Mouse (Mus musculus) hindbrain, embryonic 13.5 days (tissue): ENCODE measurements around the gene Serpine1. TPM values are rescaled to one million over a fixed set of nuclear protein-coding genes. Genes with fewer than 3 reads are reported as not detected.

Source experiments
- ATAC-seq: fragments of 200-750 bp; cut with Nextera tagmentation; 2 replicates; pipeline ENCODE4 v1.8.0; 2017; ENCODE audit warnings: moderate TSS enrichment; ENCODE audit not compliant: low FRiP score
- H3K27ac ChIP-seq: fragments of 300-500 bp; sonication (generic); 2 replicates; pipeline ENCODE4 v1.5.1; 2015; ENCODE audit warnings: inconsistent platforms, mild to moderate bottlenecking, moderate library complexity
- H3K27me3 ChIP-seq: fragments of 300-500 bp; sonication (generic); 2 replicates; pipeline ENCODE4 v1.6.1; 2015; ENCODE audit warnings: mild to moderate bottlenecking, inconsistent platforms
- H3K36me3 ChIP-seq: fragments of 300-500 bp; sonication (generic); 2 replicates; pipeline ENCODE4 v1.6.1; 2015; ENCODE audit warnings: mild to moderate bottlenecking, inconsistent platforms
- H3K4me1 ChIP-seq: fragments of 300-500 bp; sonication (generic); replicated peaks from 2 replicates; pipeline ENCODE4 v1.6.1; 2015; ENCODE audit warnings: inconsistent platforms
- H3K4me2 ChIP-seq: fragments of 300-500 bp; sonication (generic); 2 replicates; pipeline ENCODE4 v1.6.1; 2015; ENCODE audit warnings: inconsistent platforms, mild to moderate bottlenecking, moderate library complexity
- H3K4me3 ChIP-seq: fragments of 300-500 bp; sonication (generic); 2 replicates; pipeline ENCODE4 v1.5.1; 2015; ENCODE audit warnings: mild to moderate bottlenecking, inconsistent platforms
- H3K9ac ChIP-seq: fragments of 300-500 bp; sonication (generic); 2 replicates; pipeline ENCODE4 v1.6.1; 2015; ENCODE audit warnings: mild to moderate bottlenecking, inconsistent platforms
- H3K9me3 ChIP-seq: fragments of 300-500 bp; sonication (generic); 2 replicates; pipeline ENCODE4 v1.6.1; 2016; ENCODE audit warnings: inconsistent platforms
- WGBS: fragments of 180-500 bp; shearing (Covaris S2); methylation state at CpG from one replicate; pipeline ENCODE4 v1.1.7; 2015; 5-methylcytosine and 5-hydroxymethylcytosine counted together
- polyA plus RNA-seq: library from polyadenylated mRNA; unstranded; fragments of >200 nt; fragmentation: Nextera tagmentation; extraction: Ambion mirVana; gene quantifications from 2 replicates; pipeline ENCODE4 v1.2.1, GENCODE M21; 2015

Gene Serpine1
- polyA plus RNA-seq, 1 experiment from 2014 or later = 0.16 TPM

- Histone ChIP-seq H3K4me1 (peaks cover 20% of the 10 kb centered on the region), H3K4me3 (no peak overlapping the region), H3K9me3 (no peaks in the 10 kb centered on the region), H3K36me3 (no peaks in the 10 kb centered on the region), H3K27me3 (0 out of 2 replicates have a peak, but pooled peaks cover 6% of the 10 kb centered on the region), H3K27ac (no peak overlapping the region), H3K4me2 (no peak overlapping the region), H3K9ac (no peak overlapping the region)
- ATAC-seq = no peak
- 86% methylated on average over 19 of the region's 19 CpGs for WGBS
Observed at GRCm38 (mm10) chr5:137070881-137071605, 1.0 kb downstream of the Serpine1 start.

GRCm38 (mm10) chr5:137068711-137069110, 3.4 kb downstream of the Serpine1 start:
- H3K27ac ChIP-seq = no peak overlapping the region
- ATAC-seq = no peak

DNA sequence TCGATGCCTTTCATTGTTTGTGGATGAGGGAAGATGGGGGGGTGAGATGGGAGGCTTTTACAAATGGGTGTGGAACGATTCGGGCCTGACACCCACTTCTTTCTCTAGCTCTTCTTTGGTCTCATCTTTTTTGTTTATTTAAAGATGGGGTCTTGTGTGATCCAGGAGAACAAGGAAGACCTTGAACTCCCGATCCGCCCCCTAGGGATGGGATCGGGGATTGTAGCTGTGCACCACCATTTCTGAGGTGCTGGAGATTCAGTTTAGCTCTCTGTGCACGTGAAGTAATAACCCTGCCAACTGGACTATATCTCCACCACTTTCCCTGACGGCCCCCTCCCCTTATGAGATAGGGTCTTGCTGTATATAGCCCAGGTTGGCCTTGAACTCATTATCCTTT, 6.1 kb downstream of the Serpine1 start:
- H3K9me3 ChIP-seq = no peaks in the 10 kb centered on the region
- no peak overlapping the region for H3K4me2 ChIP-seq
- no peaks in the 10 kb centered on the region for H3K4me1 ChIP-seq
- ATAC-seq = no peak
- no peak overlapping the region for H3K4me3 ChIP-seq
- H3K9ac ChIP-seq = no peak overlapping the region
- no peak overlapping the region for H3K27ac ChIP-seq
- H3K27me3 ChIP-seq = 0 out of 2 replicates have a peak, but pooled peaks cover 6% of the 10 kb centered on the region
- WGBS = 76% methylated on average over 8 of the region's 8 CpGs
- no peaks in the 10 kb centered on the region for H3K36me3 ChIP-seq

More at GRCm38 (mm10) chr5:137068711-137069110, 3.4 kb downstream of the Serpine1 start:
- Histone ChIP-seq H3K27me3 (0 out of 2 replicates have a peak, but pooled peaks cover 6% of the 10 kb centered on the region), H3K9me3 (no peaks in the 10 kb centered on the region), H3K4me3 (no peak overlapping the region), H3K9ac (no peak overlapping the region), H3K4me1 (peaks cover 11% of the 10 kb centered on the region), H3K36me3 (no peaks in the 10 kb centered on the region), H3K4me2 (no peak overlapping the region)
- WGBS = 79% methylated on average over 4 of the region's 4 CpGs

GRCm38 (mm10) chr5:137065454-137065853, 6.6 kb downstream of the Serpine1 start:
- Histone ChIP-seq H3K27ac (no peak overlapping the region), H3K9me3 (no peaks in the 10 kb centered on the region), H3K4me3 (no peak overlapping the region), H3K4me1 (no peaks in the 10 kb centered on the region), H3K4me2 (no peak overlapping the region), H3K36me3 (no peaks in the 10 kb centered on the region), H3K9ac (no peak overlapping the region), H3K27me3 (0 out of 2 replicates have a peak, but pooled peaks cover 6% of the 10 kb centered on the region)
- ATAC-seq = no peak
- 64% methylated on average over 6 of the region's 6 CpGs for WGBS

GRCm38 (mm10) chr5:137062601-137063000, 9.5 kb downstream of the Serpine1 start:
- no peak overlapping the region for H3K27ac ChIP-seq
- H3K4me2 ChIP-seq = no peak overlapping the region
- H3K27me3 ChIP-seq = 0 out of 2 replicates have a peak, but pooled peaks cover under 1% of the 10 kb centered on the region
- no peaks in the 10 kb centered on the region for H3K36me3 ChIP-seq
- no peak overlapping the region for H3K9ac ChIP-seq
- no peak overlapping the region for H3K4me3 ChIP-seq
- WGBS = 86% methylated on average over 5 of the region's 5 CpGs
- ATAC-seq = no peak
- H3K9me3 ChIP-seq = no peaks in the 10 kb centered on the region
- H3K4me1 ChIP-seq = no peaks in the 10 kb centered on the region

- 36% methylated on average over 9 of the region's 12 CpGs for WGBS
- ATAC-seq = no peak
- H3K27me3 ChIP-seq = no peaks in the 10 kb centered on the region; the same call in 1 of the 2 replicates
- H3K9ac ChIP-seq = no peak overlapping the region
- H3K4me3 ChIP-seq = no peak overlapping the region
- H3K4me2 ChIP-seq = no peak overlapping the region
- no peaks in the 10 kb centered on the region for H3K36me3 ChIP-seq
- H3K27ac ChIP-seq = no peak overlapping the region
- no peaks in the 10 kb centered on the region for H3K9me3 ChIP-seq
- H3K4me1 ChIP-seq = no peaks in the 10 kb centered on the region
Observed at GRCm38 (mm10) chr5:137061809-137062481, 10.1 kb downstream of the Serpine1 start.

DNA sequence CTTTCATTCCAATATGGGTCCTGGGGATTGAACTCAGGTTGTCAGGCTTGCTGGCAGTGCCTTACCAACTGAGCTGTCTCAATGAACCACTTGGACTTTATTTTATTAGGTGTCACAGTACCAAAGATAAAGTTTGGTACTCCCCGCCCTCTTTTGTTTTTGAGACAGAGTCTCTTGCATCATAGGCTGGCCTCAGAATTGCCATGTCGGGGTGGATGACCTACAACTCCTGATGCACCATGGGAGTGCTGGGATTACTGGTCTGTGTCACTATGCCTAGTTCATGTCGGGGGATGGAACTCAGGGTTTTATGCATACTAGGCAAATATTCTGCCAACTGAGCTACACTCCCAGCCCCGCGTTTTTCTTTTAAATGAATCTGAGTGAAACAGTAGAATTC, 17.2 kb downstream of the Serpine1 start:
- Histone ChIP-seq H3K4me1 (no peaks in the 10 kb centered on the region), H3K9ac (no peak overlapping the region), H3K27me3 (no peaks in the 10 kb centered on the region; the same call in 1 of the 2 replicates), H3K27ac (no peak overlapping the region), H3K9me3 (peaks cover 5% of the 10 kb centered on the region; the same call in 1 of the 2 replicates), H3K4me3 (no peak overlapping the region), H3K36me3 (no peaks in the 10 kb centered on the region), H3K4me2 (no peak overlapping the region)
- no peak for ATAC-seq
- WGBS = 87% methylated on average over 5 of the region's 5 CpGs

- Histone ChIP-seq H3K4me3 (no peak overlapping the region), H3K4me2 (no peak overlapping the region), H3K27ac (no peak overlapping the region), H3K9ac (no peak overlapping the region), H3K36me3 (no peaks in the 10 kb centered on the region), H3K4me1 (no peaks in the 10 kb centered on the region), H3K9me3 (peaks cover 5% of the 10 kb centered on the region; the same call in 1 of the 2 replicates), H3K27me3 (no peaks in the 10 kb centered on the region; the same call in 1 of the 2 replicates)
- ATAC-seq = no peak
- 88% methylated on average over 7 of the region's 7 CpGs for WGBS
Observed at GRCm38 (mm10) chr5:137054299-137054698, 17.8 kb downstream of the Serpine1 start.

DNA sequence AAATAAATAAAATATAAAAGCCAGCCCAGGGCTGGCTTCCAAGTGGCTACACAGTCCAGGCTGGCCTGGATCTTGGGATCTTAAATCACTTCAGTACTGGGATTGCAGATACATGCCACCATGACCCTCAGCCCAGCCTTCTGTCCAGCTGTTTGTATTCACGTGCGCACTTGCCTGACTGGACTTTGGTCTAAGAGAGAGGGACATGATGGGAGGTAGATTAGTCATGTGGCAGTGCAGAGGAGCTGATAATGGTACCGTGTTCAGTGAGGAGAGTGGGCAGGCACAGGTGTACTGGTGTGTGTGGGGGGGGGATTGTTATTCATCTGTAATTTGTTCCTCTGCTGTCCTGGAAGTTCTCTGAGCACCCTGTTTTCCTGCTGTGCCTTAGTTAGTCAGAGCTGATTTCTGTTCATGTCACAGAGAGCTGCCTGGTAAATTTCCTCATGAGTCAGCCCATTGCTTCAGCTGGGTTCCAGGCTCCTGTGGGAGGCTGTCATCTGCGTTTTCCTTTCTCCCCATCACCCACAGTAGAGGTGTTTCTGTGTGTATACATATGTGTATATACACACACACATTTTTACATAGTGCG, 20.1 kb downstream of the Serpine1 start:
- 84% methylated on average over 5 of the region's 5 CpGs for WGBS
- Histone ChIP-seq H3K36me3 (no peaks in the 10 kb centered on the region), H3K27me3 (no peaks in the 10 kb centered on the region; the same call in 1 of the 2 replicates), H3K4me3 (no peak overlapping the region), H3K4me1 (no peaks in the 10 kb centered on the region; the same call in 1 of the 2 replicates), H3K9me3 (peaks cover 5% of the 10 kb centered on the region; the same call in 1 of the 2 replicates), H3K4me2 (no peak overlapping the region), H3K27ac (no peak overlapping the region), H3K9ac (no peak overlapping the region)
- no peak for ATAC-seq

GRCm38 (mm10) chr5:137051125-137051524, 20.9 kb downstream of the Serpine1 start:
- H3K27me3 ChIP-seq = no peaks in the 10 kb centered on the region
- no peak overlapping the region for H3K27ac ChIP-seq
- H3K4me2 ChIP-seq = no peak overlapping the region
- no peak overlapping the region for H3K4me3 ChIP-seq
- peaks cover 5% of the 10 kb centered on the region; the same call in 1 of the 2 replicates for H3K9me3 ChIP-seq
- no peaks in the 10 kb centered on the region for H3K36me3 ChIP-seq
- peaks cover 5% of the 10 kb centered on the region for H3K4me1 ChIP-seq
- ATAC-seq = no peak
- no peak overlapping the region for H3K9ac ChIP-seq
- WGBS = 31% methylated on average over 6 of the region's 6 CpGs

DNA sequence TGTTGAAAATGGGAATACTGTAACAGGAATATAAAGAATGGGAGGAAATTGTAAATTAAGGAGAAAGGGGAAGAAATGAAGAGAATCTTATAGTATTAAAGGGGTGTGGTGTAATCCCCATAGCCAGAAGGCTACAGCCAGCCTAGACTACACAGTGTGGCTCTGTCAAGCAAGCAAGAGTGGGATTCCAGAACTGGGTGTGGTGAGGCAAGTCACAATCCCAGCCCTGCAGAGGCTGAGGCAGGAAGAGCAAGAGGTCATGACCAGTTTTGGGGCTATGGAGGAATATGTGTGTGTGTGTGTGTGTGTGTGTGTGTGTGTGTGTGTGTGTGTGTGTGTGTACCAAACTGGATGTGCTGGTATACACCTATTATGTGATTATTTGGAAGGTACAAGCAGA, 25.1 kb downstream of the Serpine1 start:
- H3K4me1 ChIP-seq = peaks cover 15% of the 10 kb centered on the region
- ATAC-seq = no peak
- peaks cover 9% of the 10 kb centered on the region for H3K36me3 ChIP-seq
- H3K27me3 ChIP-seq = no peaks in the 10 kb centered on the region
- no peak overlapping the region for H3K9ac ChIP-seq
- no peak overlapping the region for H3K27ac ChIP-seq
- H3K4me3 ChIP-seq = no peak overlapping the region
- no peaks in the 10 kb centered on the region for H3K9me3 ChIP-seq
- H3K4me2 ChIP-seq = no peak overlapping the region

DNA sequence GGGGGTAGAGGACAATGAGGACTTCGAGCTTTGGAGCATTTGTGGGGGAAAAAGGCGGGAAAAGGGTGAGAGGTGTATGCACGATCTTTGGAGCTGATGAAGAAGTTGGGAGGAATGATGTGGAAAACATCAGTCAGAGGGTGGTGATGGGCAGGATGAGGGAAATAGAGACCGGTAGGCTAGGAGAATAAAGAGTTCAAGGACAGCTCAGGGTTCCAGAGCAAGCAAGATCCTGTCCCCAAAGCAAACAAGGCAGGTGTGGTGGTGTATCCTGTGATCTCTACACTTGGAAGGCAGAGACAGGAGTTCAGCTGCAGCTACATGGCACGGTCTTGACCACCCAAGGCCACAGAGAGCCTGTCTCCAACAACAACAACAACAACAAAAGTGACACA, 25.7 kb downstream of the Serpine1 start:
- peaks cover 16% of the 10 kb centered on the region for H3K36me3 ChIP-seq
- ATAC-seq = peak; percentile 59; the same call in 1 of the 2 replicates
- no peak overlapping the region for H3K9ac ChIP-seq
- peak overlapping the region; percentile 74 for H3K27ac ChIP-seq
- no peaks in the 10 kb centered on the region for H3K9me3 ChIP-seq
- H3K4me3 ChIP-seq = peak overlapping the region; percentile 58; the same call in 1 of the 2 replicates
- H3K27me3 ChIP-seq = no peaks in the 10 kb centered on the region
- 28% methylated on average over 5 of the region's 5 CpGs for WGBS
- H3K4me1 ChIP-seq = peaks cover 15% of the 10 kb centered on the region
- peak overlapping the region; percentile 86 for H3K4me2 ChIP-seq
